Mouse (Mus musculus) midbrain, embryonic 16.5 days (tissue): ENCODE measurements around the gene Uchl5. TPM values are rescaled to one million over a fixed set of nuclear protein-coding genes. Genes with fewer than 3 reads are reported as not detected.

Source experiments
- ATAC-seq: fragments of 200-750 bp; cut with Nextera tagmentation; 2 replicates; pipeline ENCODE4 v1.8.0; 2017; ENCODE audit warnings: moderate TSS enrichment
- H3K27ac ChIP-seq: fragments of 300-500 bp; sonication (generic); 2 replicates; pipeline ENCODE4 v1.5.1; 2014; ENCODE audit warnings: mild to moderate bottlenecking, low read length, mixed read lengths
- H3K27me3 ChIP-seq: fragments of 300-500 bp; sonication (generic); 2 replicates; pipeline ENCODE4 v1.6.1; 2014; ENCODE audit warnings: low read depth, low read length, mixed read lengths; ENCODE audit not compliant: control insufficient read depth, insufficient read depth
- H3K36me3 ChIP-seq: fragments of 300-500 bp; sonication (generic); 2 replicates; pipeline ENCODE4 v1.6.1; 2014; ENCODE audit warnings: mild to moderate bottlenecking, low read length, moderate library complexity, mixed read lengths; ENCODE audit not compliant: control insufficient read depth, insufficient read depth
- H3K4me1 ChIP-seq: fragments of 300-500 bp; sonication (generic); 2 replicates; pipeline ENCODE4 v1.6.1; 2014; ENCODE audit warnings: mild to moderate bottlenecking, low read length, mixed read lengths; ENCODE audit not compliant: control insufficient read depth, insufficient read depth
- H3K4me2 ChIP-seq: fragments of 300-500 bp; sonication (generic); 2 replicates; pipeline ENCODE4 v1.6.1; 2014; ENCODE audit warnings: mild to moderate bottlenecking, low read length, mixed read lengths
- H3K4me3 ChIP-seq: fragments of 300-500 bp; sonication (generic); 2 replicates; pipeline ENCODE4 v1.5.1; 2014; ENCODE audit warnings: low read depth, mild to moderate bottlenecking, low read length, moderate library complexity, mixed read lengths
- H3K9ac ChIP-seq: fragments of 300-500 bp; sonication (generic); 2 replicates; pipeline ENCODE4 v1.6.1; 2014; ENCODE audit warnings: low read depth, low read length, mixed read lengths
- H3K9me3 ChIP-seq: fragments of 300-500 bp; sonication (generic); replicated peaks from 2 replicates; pipeline ENCODE4 v1.6.1; 2014; ENCODE audit warnings: mild to moderate bottlenecking, low read length, mixed read lengths; ENCODE audit not compliant: control insufficient read depth, poor library complexity, severe bottlenecking
- WGBS: fragments of 180-500 bp; shearing (Covaris S2); extraction: QIAGEN DNeasy Blood & Tissue Kit; methylation state at CpG from one replicate; pipeline ENCODE4 v1.1.7; 2014; 5-methylcytosine and 5-hydroxymethylcytosine counted together
- polyA plus RNA-seq: library from polyadenylated mRNA; unstranded; fragments of >200 nt; fragmentation: Nextera tagmentation; extraction: Ambion mirVana; gene quantifications from 2 replicates; pipeline ENCODE4 v1.2.1, GENCODE M21; 2015

Gene Uchl5
- polyA plus RNA-seq, 1 experiment from 2014 or later: 60.6 TPM

GRCm38 (mm10) chr1:143741331-143741730 is 35.7 kb upstream of the Uchl5 start:
- Histone ChIP-seq H3K27ac (no peak overlapping the region), H3K4me2 (no peak overlapping the region), H3K4me1 (peaks cover 4% of the 10 kb centered on the region), H3K9me3 (no peaks in the 10 kb centered on the region), H3K27me3 (no peaks in the 10 kb centered on the region), H3K4me3 (no peak overlapping the region), H3K36me3 (peaks cover 24% of the 10 kb centered on the region), H3K9ac (no peak overlapping the region)
- WGBS: 88% methylated on average over 5 of the region's 5 CpGs
- ATAC-seq: no peak

- Histone ChIP-seq H3K27ac (no peak overlapping the region), H3K27me3 (no peaks in the 10 kb centered on the region), H3K4me1 (peaks cover 4% of the 10 kb centered on the region), H3K9ac (no peak overlapping the region), H3K4me3 (no peak overlapping the region), H3K4me2 (no peak overlapping the region), H3K36me3 (peaks cover 24% of the 10 kb centered on the region), H3K9me3 (no peaks in the 10 kb centered on the region)
- no peak for ATAC-seq
- 54% methylated on average over 6 of the region's 6 CpGs for WGBS
Observed at GRCm38 (mm10) chr1:143742186-143742585, 34.9 kb upstream of the Uchl5 start.

DNA sequence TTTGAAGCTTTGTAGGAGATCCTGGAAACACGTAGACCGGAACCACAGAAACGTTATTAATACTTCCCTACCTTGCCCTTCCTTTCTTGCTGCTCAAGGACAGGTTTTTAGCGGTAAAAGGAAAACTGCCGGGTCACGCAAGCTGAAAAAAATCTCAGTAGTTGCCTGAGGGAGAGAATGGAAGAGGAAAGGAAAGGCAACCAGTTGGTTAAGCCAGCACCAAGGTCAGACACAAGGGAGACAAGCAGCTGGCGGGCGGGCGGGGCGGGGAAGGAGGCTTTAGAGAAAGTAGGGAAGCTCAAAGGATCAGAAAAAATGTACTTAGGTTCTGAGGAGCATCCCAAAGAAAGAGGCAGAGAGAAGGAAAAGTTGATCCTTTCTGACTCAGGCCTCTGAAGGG is 31.2 kb upstream of the Uchl5 start:
- Histone ChIP-seq H3K9me3 (no peaks in the 10 kb centered on the region), H3K4me2 (no peak overlapping the region), H3K9ac (no peak overlapping the region), H3K4me3 (no peak overlapping the region), H3K36me3 (peaks cover 30% of the 10 kb centered on the region), H3K4me1 (peaks cover under 1% of the 10 kb centered on the region), H3K27ac (no peak overlapping the region), H3K27me3 (no peaks in the 10 kb centered on the region)
- no peak for ATAC-seq
- WGBS: 90% methylated on average over 10 of the region's 10 CpGs

- peaks cover 48% of the 10 kb centered on the region for H3K36me3 ChIP-seq
- H3K9me3 ChIP-seq: no peaks in the 10 kb centered on the region
- no peak overlapping the region for H3K4me3 ChIP-seq
- H3K4me1 ChIP-seq: no peaks in the 10 kb centered on the region
- H3K27me3 ChIP-seq: no peaks in the 10 kb centered on the region
- WGBS: 98% methylated on average over 8 of the region's 8 CpGs
- ATAC-seq: no peak
- no peak overlapping the region for H3K27ac ChIP-seq
- H3K4me2 ChIP-seq: no peak overlapping the region
- H3K9ac ChIP-seq: no peak overlapping the region
Observed at GRCm38 (mm10) chr1:143762159-143762558, 14.9 kb upstream of the Uchl5 start.

- ATAC-seq: no peak
- Histone ChIP-seq H3K4me3 (no peak overlapping the region), H3K36me3 (peaks cover 34% of the 10 kb centered on the region)
Observed at GRCm38 (mm10) chr1:143764443-143764842, 12.6 kb upstream of the Uchl5 start.

DNA sequence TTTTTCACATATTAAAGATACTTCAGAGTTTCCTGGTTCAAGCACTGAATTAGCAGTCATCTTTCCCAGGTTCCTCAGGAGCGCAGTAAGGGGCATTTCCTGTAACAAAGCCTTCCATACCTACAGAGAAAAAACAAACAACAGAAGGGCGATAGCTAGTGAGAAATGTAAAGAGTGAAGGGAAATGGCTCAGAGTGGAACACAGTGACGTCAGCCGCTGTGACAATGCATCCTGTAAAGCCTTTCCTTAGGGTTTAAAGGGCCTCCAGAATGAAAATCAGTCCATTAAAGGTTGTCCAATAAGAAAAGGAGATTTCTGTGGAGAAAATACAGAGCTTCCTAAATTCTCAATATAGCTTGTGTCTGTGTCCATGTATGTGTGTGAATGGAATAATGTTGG is 11.3 kb upstream of the Uchl5 start:
- Histone ChIP-seq H3K4me1 (no peaks in the 10 kb centered on the region; the same call in 1 of the 2 replicates), H3K36me3 (peaks cover 29% of the 10 kb centered on the region), H3K4me3 (no peak overlapping the region), H3K9me3 (no peaks in the 10 kb centered on the region), H3K9ac (no peak overlapping the region), H3K4me2 (no peak overlapping the region), H3K27ac (no peak overlapping the region), H3K27me3 (no peaks in the 10 kb centered on the region)
- WGBS: 86% methylated on average over 4 of the region's 4 CpGs
- ATAC-seq: no peak

More at GRCm38 (mm10) chr1:143764443-143764842, 12.6 kb upstream of the Uchl5 start:
- 43% methylated on average over 1 of the region's 1 CpGs for WGBS
- Histone ChIP-seq H3K9me3 (no peaks in the 10 kb centered on the region), H3K9ac (no peak overlapping the region), H3K27me3 (no peaks in the 10 kb centered on the region), H3K4me2 (no peak overlapping the region), H3K27ac (no peak overlapping the region), H3K4me1 (no peaks in the 10 kb centered on the region; the same call in 1 of the 2 replicates)

- H3K36me3 ChIP-seq: peaks cover 25% of the 10 kb centered on the region
- ATAC-seq: no peak
Observed at GRCm38 (mm10) chr1:143766238-143766637, 10.8 kb upstream of the Uchl5 start.

DNA sequence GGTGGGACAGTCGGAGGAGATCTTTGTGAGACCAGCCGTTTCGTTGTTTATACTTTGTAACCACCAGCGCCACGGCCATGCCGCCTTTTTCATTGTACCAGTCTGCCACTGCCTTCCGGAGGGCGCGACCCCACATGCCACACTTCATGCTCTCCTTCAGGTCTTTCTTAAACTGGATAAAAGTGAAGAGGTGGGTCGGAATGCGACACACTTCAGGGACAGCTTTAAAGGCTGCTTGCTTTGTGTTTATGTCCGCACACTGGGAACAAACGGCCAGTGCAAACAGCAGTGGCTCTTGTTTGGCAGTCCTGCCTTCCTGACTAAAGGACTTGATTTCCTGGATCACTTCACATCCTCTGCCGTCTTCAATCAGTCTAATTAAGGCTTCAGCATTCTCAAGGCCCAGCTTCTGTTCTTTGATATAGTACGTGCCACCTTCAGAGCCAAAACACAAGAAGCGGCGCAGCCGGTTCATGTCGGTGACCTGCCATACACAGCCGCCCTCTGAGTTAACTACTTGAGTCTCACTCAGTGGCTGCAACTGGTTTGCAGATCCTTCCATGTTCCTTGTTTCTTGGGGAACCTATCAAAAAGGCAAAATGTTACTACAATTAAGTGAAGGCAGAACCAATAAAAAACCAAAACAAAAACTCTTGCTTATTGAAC is 6.5 kb upstream of the Uchl5 start:
- Histone ChIP-seq H3K9me3 (no peaks in the 10 kb centered on the region), H3K27me3 (no peaks in the 10 kb centered on the region), H3K36me3 (peaks cover 15% of the 10 kb centered on the region), H3K4me2 (no peak overlapping the region), H3K9ac (no peak overlapping the region), H3K4me1 (peaks cover 15% of the 10 kb centered on the region), H3K4me3 (no peak overlapping the region), H3K27ac (no peak overlapping the region)
- whole genome bisulfite sequencing: 47% methylated on average over 20 of the region's 20 CpGs
- ATAC-seq: no peak

More at GRCm38 (mm10) chr1:143766238-143766637, 10.8 kb upstream of the Uchl5 start:
- 93% methylated on average over 6 of the region's 6 CpGs for WGBS
- Histone ChIP-seq H3K27me3 (no peaks in the 10 kb centered on the region), H3K9me3 (no peaks in the 10 kb centered on the region), H3K9ac (no peak overlapping the region), H3K4me1 (no peaks in the 10 kb centered on the region; the same call in 1 of the 2 replicates), H3K4me2 (no peak overlapping the region), H3K4me3 (no peak overlapping the region), H3K27ac (no peak overlapping the region)

DNA sequence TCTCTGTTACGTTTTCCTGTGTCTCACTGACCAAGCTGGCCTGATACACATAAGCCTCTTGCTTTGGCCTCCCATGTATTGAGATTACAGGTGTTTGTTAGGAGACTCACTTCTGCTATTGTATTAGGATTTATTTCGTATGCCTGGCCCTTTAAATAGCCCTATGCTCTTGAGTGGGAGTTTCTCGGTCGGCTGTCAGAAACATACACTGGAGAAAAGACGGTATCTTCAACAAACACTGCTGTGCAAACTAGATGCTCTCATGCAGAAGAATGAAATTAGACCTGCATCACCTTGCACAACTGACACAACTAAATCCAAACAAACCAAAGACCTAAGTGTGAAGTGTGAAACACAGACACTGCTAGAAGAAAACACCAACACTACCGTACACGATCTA is 4.0 kb upstream of the Uchl5 start:
- peaks cover 8% of the 10 kb centered on the region for H3K36me3 ChIP-seq

More for the DNA sequence above, 4.0 kb upstream of the Uchl5 start:
- H3K27ac ChIP-seq: no peak overlapping the region
- ATAC-seq: no peak
- peaks cover 21% of the 10 kb centered on the region for H3K4me1 ChIP-seq
- WGBS: 70% methylated on average over 7 of the region's 7 CpGs
- H3K9me3 ChIP-seq: no peaks in the 10 kb centered on the region
- no peak overlapping the region for H3K9ac ChIP-seq
- no peak overlapping the region for H3K4me3 ChIP-seq
- no peak overlapping the region for H3K4me2 ChIP-seq
- no peaks in the 10 kb centered on the region for H3K27me3 ChIP-seq
